Mouse (Mus musculus) left cerebral cortex, postnatal 36 days (tissue): Measurements from ENCODE around the gene R3hdm2. TPM values are rescaled to one million over a fixed set of nuclear protein-coding genes. Genes with fewer than 3 reads are reported as not detected.

Experiments
- DNase-seq, 2 experiments: peaks; one replicate each; pipeline ENCODE4 v3.0.0; 2021 to 2022; ENCODE audit warnings: low spot score in 2 of 2, mixed read lengths in 1 of 2
- intact Hi-C: fragments of 180-260 bp; cut with DNase I; formaldehyde crosslinking; loops from one replicate; pipeline ENCODE4 v1.15.1; 2025
- total RNA-seq, 2 experiments: library from RNA; stranded (reverse); gene quantifications; 2 replicates each; pipeline ENCODE4 v1.2.3; 2021

R3hdm2 gene
- total RNA-seq, 2 experiments from 2014 or later, result 348 to 365 TPM

GRCm38 (mm10) chr10:127530945-127531344 is 150.8 kb downstream of the R3hdm2 start:
- intact Hi-C loops, result no loop called here
- DNase-seq, result no peak

GRCm38 (mm10) chr10:127531548-127531947 is 151.4 kb downstream of the R3hdm2 start:
- DNase-seq, result no peak
- intact Hi-C loops, result no loop called here

GRCm38 (mm10) chr10:127534036-127534928 is 154.2 kb downstream of the R3hdm2 start, which contains the start of gene Nxph4:
Gene Nxph4, minus strand, starts transcription at chr10:127534559.
- intact Hi-C loops, result no loop called here
- DNase-seq, result no peak

- intact Hi-C loops, result no loop called here
- no peak for DNase-seq
Observed at GRCm38 (mm10) chr10:127534929-127535384, 154.8 kb downstream of the R3hdm2 start.

- DNase-seq, result no peak
- intact Hi-C loops, result no loop called here
Observed at GRCm38 (mm10) chr10:127536586-127537314, 156.6 kb downstream of the R3hdm2 start.

- intact Hi-C loops, result loop anchor here (1.0 kb wide), 2 partner anchors 25 to 29 kb away; no protein-coding TSS in a partner anchor
- DNase-seq, result peak; percentile 74 to 76
Observed at GRCm38 (mm10) chr10:127537854-127538583, 157.9 kb downstream of the R3hdm2 start.

GRCm38 (mm10) chr10:127541510-127541909 is 161.4 kb downstream of the R3hdm2 start:
- intact Hi-C loops, result no loop called here
- no peak for DNase-seq

- DNase-seq, result no peak
- intact Hi-C loops, result no loop called here
Observed at GRCm38 (mm10) chr10:127542084-127542483, 162.0 kb downstream of the R3hdm2 start.

- DNase-seq, result no peak
- intact Hi-C loops, result no loop called here
Observed at GRCm38 (mm10) chr10:127542720-127543119, 162.6 kb downstream of the R3hdm2 start.

GRCm38 (mm10) chr10:127543916-127544315 is 163.8 kb downstream of the R3hdm2 start:
- DNase-seq, result no peak
- intact Hi-C loops, result no loop called here

- no peak for DNase-seq
- intact Hi-C loops, result no loop called here
Observed at GRCm38 (mm10) chr10:127544375-127544774, 164.2 kb downstream of the R3hdm2 start.

GRCm38 (mm10) chr10:127546505-127546904 is 166.4 kb downstream of the R3hdm2 start:
- no peak for DNase-seq
- intact Hi-C loops, result no loop called here

- intact Hi-C loops, result no loop called here
- DNase-seq, result no peak
Observed at GRCm38 (mm10) chr10:127548236-127548635, 168.1 kb downstream of the R3hdm2 start.

Other genes starting within 250 kb of the R3hdm2 start
- gene B4galnt1, start 215.1 kb upstream of the R3hdm2 start, total RNA-seq, result 100 to 1,000 TPM; 116 to 122 TPM
- gene Slc26a10, start 199.7 kb upstream of the R3hdm2 start, total RNA-seq, result 1 to 10 TPM; 1.8 to 4.4 TPM
- gene Arhgef25, start 190.2 kb upstream of the R3hdm2 start, total RNA-seq, result 100 to 1,000 TPM; 173 to 176 TPM
- gene Dtx3, start 184.6 kb upstream of the R3hdm2 start, total RNA-seq, result 100 to 1,000 TPM; 195 to 221 TPM
- 100 to 1,000 TPM in 1 of 2 experiments, 10 to 100 TPM in 1; 94.6 to 106 TPM for gene Pip4k2c, start 168.7 kb upstream of the R3hdm2 start, total RNA-seq
- 1,000 to 10,000 TPM in 1 of 2 experiments, 100 to 1,000 TPM in 1; 978 to 1,176 TPM for gene Kif5a, start 117.0 kb upstream of the R3hdm2 start, total RNA-seq
- 100 to 1,000 TPM; 267 to 287 TPM for gene Dctn2, start 114.0 kb upstream of the R3hdm2 start, total RNA-seq
- 10 to 100 TPM; 32.9 to 54.4 TPM for gene Mbd6, start 91.3 kb upstream of the R3hdm2 start, total RNA-seq
- gene Mars, start 68.5 kb upstream of the R3hdm2 start, total RNA-seq, result 10 to 100 TPM; 54.9 to 60.1 TPM
- gene Arhgap9, start 58.4 kb upstream of the R3hdm2 start, total RNA-seq, result 1 to 10 TPM in 1 of 2 experiments, under 1 TPM in 1; 0.94 to 1.1 TPM
- 1 to 10 TPM; 1.9 to 2.9 TPM for gene Gli1, start 38.4 kb upstream of the R3hdm2 start, total RNA-seq
- under 1 TPM; 0.15 to 0.20 TPM for gene Inhbe, start 25.9 kb upstream of the R3hdm2 start, total RNA-seq
- not detected for gene Inhbc, start 9.9 kb upstream of the R3hdm2 start, total RNA-seq
- 1 to 10 TPM; 1.7 to 2.9 TPM for gene Stac3, start 121.4 kb downstream of the R3hdm2 start, total RNA-seq
- gene Ndufa4l2, start 134.6 kb downstream of the R3hdm2 start, total RNA-seq, result 1 to 10 TPM; 2.1 to 4.9 TPM
- 10 to 100 TPM; 22.8 to 29.9 TPM for gene Shmt2, start 142.1 kb downstream of the R3hdm2 start, total RNA-seq
- 1 to 10 TPM; 6.0 to 7.6 TPM for gene Nxph4, start 154.2 kb downstream of the R3hdm2 start, total RNA-seq
- 100 to 1,000 TPM; 285 to 320 TPM for gene Lrp1, start 240.8 kb downstream of the R3hdm2 start, total RNA-seq